Mouse (Mus musculus) embryonic facial prominence, embryonic 11.5 days (tissue): ENCODE results near the gene Padi4. TPM values are rescaled to one million over a fixed set of nuclear protein-coding genes. Genes with fewer than 3 reads are reported as not detected.
A peak's percentile ranks its signal among the peaks of the same experiment; 100 is the strongest.

Source experiments
- ATAC-seq: fragments of 200-750 bp; cut with Nextera tagmentation; replicated peaks from 2 replicates; pipeline ENCODE4 v1.8.0; 2017; ENCODE audit warnings: low read depth; ENCODE audit not compliant: insufficient number of reproducible peaks, low FRiP score, low TSS enrichment
- DNase-seq: peaks from one replicate; pipeline ENCODE4 v3.0.0-alpha.2; 2015; ENCODE audit warnings: low spot score
- H3K27ac ChIP-seq: fragments of 300-500 bp; sonication (generic); replicated peaks from 2 replicates; pipeline ENCODE4 v1.5.1; 2014; ENCODE audit warnings: mild to moderate bottlenecking, low read depth, low read length, control low read depth
- H3K27me3 ChIP-seq: fragments of 300-500 bp; sonication (generic); 2 replicates; pipeline ENCODE4 v1.6.1; 2014; ENCODE audit warnings: mild to moderate bottlenecking, low read length, moderate library complexity, mixed read lengths; ENCODE audit not compliant: control insufficient read depth, insufficient read depth
- H3K36me3 ChIP-seq: fragments of 300-500 bp; sonication (generic); replicated peaks from 2 replicates; pipeline ENCODE4 v1.6.1; 2014; ENCODE audit warnings: low read depth, mild to moderate bottlenecking, low read length, moderate library complexity, mixed read lengths; ENCODE audit not compliant: control insufficient read depth, insufficient read depth
- H3K4me1 ChIP-seq: fragments of 300-500 bp; sonication (generic); 2 replicates; pipeline ENCODE4 v1.6.1; 2014; ENCODE audit warnings: low read length, mixed read lengths; ENCODE audit not compliant: control insufficient read depth, insufficient read depth
- H3K4me2 ChIP-seq: fragments of 300-500 bp; sonication (generic); 2 replicates; pipeline ENCODE4 v1.6.1; 2014; ENCODE audit warnings: low read depth, mild to moderate bottlenecking, control low read depth, low read length, moderate library complexity
- H3K4me3 ChIP-seq: fragments of 300-500 bp; sonication (generic); 2 replicates; pipeline ENCODE4 v1.5.1; 2014; ENCODE audit warnings: low read depth, low read length, control low read depth
- H3K9ac ChIP-seq: fragments of 300-500 bp; sonication (generic); replicated peaks from 2 replicates; pipeline ENCODE4 v1.6.1; 2014; ENCODE audit warnings: mild to moderate bottlenecking, control low read depth, low read length
- H3K9me3 ChIP-seq: fragments of 300-500 bp; sonication (generic); replicated peaks from 2 replicates; pipeline ENCODE4 v1.6.1; 2016; ENCODE audit warnings: mild to moderate bottlenecking, low read length, inconsistent platforms, mixed read lengths; ENCODE audit not compliant: control insufficient read depth
- WGBS: fragments of 180-500 bp; shearing (Covaris S2); extraction: QIAGEN DNeasy Blood & Tissue Kit; methylation state at CpG from one replicate; pipeline ENCODE4 v1.1.7; 2014; 5-methylcytosine and 5-hydroxymethylcytosine counted together
- polyA plus RNA-seq: library from polyadenylated mRNA; unstranded; fragments of >200 nt; fragmentation: Nextera tagmentation; extraction: Ambion mirVana; gene quantifications from 2 replicates; pipeline ENCODE4 v1.2.1, GENCODE M21; 2014

Gene Padi4
- polyA plus RNA-seq, 1 experiment from 2014 or later = 0.20 TPM

GRCm38 (mm10) chr4:140731654-140732053 lies 42.4 kb downstream of the Padi4 start:
- Histone ChIP-seq H3K4me3 (no peak overlapping the region), H3K4me2 (no peak overlapping the region), H3K9ac (no peak overlapping the region), H3K4me1 (no peaks in the 10 kb centered on the region), H3K27ac (no peak overlapping the region), H3K36me3 (no peaks in the 10 kb centered on the region), H3K27me3 (no peaks in the 10 kb centered on the region), H3K9me3 (no peaks in the 10 kb centered on the region)
- 69% methylated on average over 4 of the region's 4 CpGs for WGBS
- DNase-seq = no peak
- no peak for ATAC-seq

- H3K27me3 ChIP-seq = no peaks in the 10 kb centered on the region
Observed at GRCm38 (mm10) chr4:140726907-140727306, 47.1 kb downstream of the Padi4 start.

GRCm38 (mm10) chr4:140724739-140725138 lies 49.3 kb downstream of the Padi4 start:
- H3K27ac ChIP-seq = no peak overlapping the region
- WGBS = 78% methylated on average over 6 of the region's 6 CpGs
- DNase-seq (no peak), ATAC-seq (no peak)
- H3K27me3 ChIP-seq = no peaks in the 10 kb centered on the region
- H3K9ac ChIP-seq = no peak overlapping the region
- no peaks in the 10 kb centered on the region for H3K9me3 ChIP-seq
- no peak overlapping the region for H3K4me3 ChIP-seq
- no peak overlapping the region for H3K4me2 ChIP-seq
- H3K4me1 ChIP-seq = no peaks in the 10 kb centered on the region
- H3K36me3 ChIP-seq = peaks cover 19% of the 10 kb centered on the region

More at GRCm38 (mm10) chr4:140726907-140727306, 47.1 kb downstream of the Padi4 start:
- 89% methylated on average over 12 of the region's 12 CpGs for WGBS
- no peak for DNase-seq
- H3K9me3 ChIP-seq = no peaks in the 10 kb centered on the region
- no peak overlapping the region for H3K4me3 ChIP-seq
- no peak for ATAC-seq
- H3K4me1 ChIP-seq = no peaks in the 10 kb centered on the region
- H3K27ac ChIP-seq = no peak overlapping the region
- no peak overlapping the region for H3K4me2 ChIP-seq
- H3K36me3 ChIP-seq = peaks cover under 1% of the 10 kb centered on the region
- H3K9ac ChIP-seq = no peak overlapping the region

- Histone ChIP-seq H3K4me1 (no peaks in the 10 kb centered on the region), H3K9ac (no peak overlapping the region), H3K27ac (no peak overlapping the region), H3K36me3 (peaks cover 25% of the 10 kb centered on the region), H3K9me3 (no peaks in the 10 kb centered on the region), H3K4me3 (no peak overlapping the region), H3K4me2 (no peak overlapping the region), H3K27me3 (no peaks in the 10 kb centered on the region)
- DNase-seq (peak; percentile 75), ATAC-seq (no peak; the same call in 1 of the 2 replicates)
- 62% methylated on average over 5 of the region's 5 CpGs for WGBS
Observed at GRCm38 (mm10) chr4:140723801-140724200, 50.2 kb downstream of the Padi4 start.

GRCm38 (mm10) chr4:140723192-140723591 lies 50.8 kb downstream of the Padi4 start:
- 87% methylated on average over 9 of the region's 9 CpGs for WGBS
- peaks cover 29% of the 10 kb centered on the region for H3K36me3 ChIP-seq
- H3K4me3 ChIP-seq = no peak overlapping the region
- no peak overlapping the region for H3K4me2 ChIP-seq
- ATAC-seq (peak; percentile 20; the same call in 1 of the 2 replicates), DNase-seq (no peak)
- H3K27ac ChIP-seq = no peak overlapping the region
- no peaks in the 10 kb centered on the region for H3K4me1 ChIP-seq
- H3K9ac ChIP-seq = no peak overlapping the region
- no peaks in the 10 kb centered on the region for H3K27me3 ChIP-seq
- no peaks in the 10 kb centered on the region for H3K9me3 ChIP-seq

- ATAC-seq = no peak
- H3K9ac ChIP-seq = no peak overlapping the region
- no peak overlapping the region for H3K4me2 ChIP-seq
- no peak for DNase-seq
- H3K27ac ChIP-seq = no peak overlapping the region
- H3K27me3 ChIP-seq = no peaks in the 10 kb centered on the region
- WGBS = 78% methylated on average over 9 of the region's 9 CpGs
- H3K4me1 ChIP-seq = no peaks in the 10 kb centered on the region
- H3K36me3 ChIP-seq = peaks cover 33% of the 10 kb centered on the region
- no peaks in the 10 kb centered on the region for H3K9me3 ChIP-seq
- no peak overlapping the region for H3K4me3 ChIP-seq
Observed at GRCm38 (mm10) chr4:140722710-140723109, 51.3 kb downstream of the Padi4 start.

- H3K27me3 ChIP-seq = no peaks in the 10 kb centered on the region
- ATAC-seq (no peak), DNase-seq (no peak)
- no peak overlapping the region for H3K4me3 ChIP-seq
- 82% methylated on average over 20 of the region's 20 CpGs for WGBS
- H3K4me1 ChIP-seq = no peaks in the 10 kb centered on the region
- no peak overlapping the region for H3K9ac ChIP-seq
- no peaks in the 10 kb centered on the region for H3K9me3 ChIP-seq
- H3K36me3 ChIP-seq = peaks cover 37% of the 10 kb centered on the region
- no peak overlapping the region for H3K4me2 ChIP-seq
- no peak overlapping the region for H3K27ac ChIP-seq
Observed at GRCm38 (mm10) chr4:140721968-140722490, 52.0 kb downstream of the Padi4 start.

GRCm38 (mm10) chr4:140720091-140720490 lies 53.9 kb downstream of the Padi4 start:
- H3K9ac ChIP-seq = no peak overlapping the region
- peaks cover 51% of the 10 kb centered on the region for H3K36me3 ChIP-seq
- no peaks in the 10 kb centered on the region for H3K27me3 ChIP-seq
- no peak overlapping the region for H3K4me2 ChIP-seq
- no peaks in the 10 kb centered on the region for H3K9me3 ChIP-seq
- H3K4me3 ChIP-seq = no peak overlapping the region
- DNase-seq = no peak
- no peak for ATAC-seq
- WGBS = 89% methylated on average over 5 of the region's 5 CpGs
- H3K27ac ChIP-seq = no peak overlapping the region
- no peaks in the 10 kb centered on the region for H3K4me1 ChIP-seq
